Mouse (Mus musculus) neural tube, embryonic 15.5 days (tissue): ENCODE results near the gene Nos1. TPM values are rescaled to one million over a fixed set of nuclear protein-coding genes. Genes with fewer than 3 reads are reported as not detected.

Source experiments
- ATAC-seq: fragments of 200-750 bp; cut with Nextera tagmentation; 2 replicates; pipeline ENCODE4 v1.8.0; 2017; ENCODE audit warnings: mild to moderate bottlenecking, moderate TSS enrichment, moderate library complexity; ENCODE audit not compliant: low FRiP score
- H3K27ac ChIP-seq: fragments of 300-500 bp; sonication (generic); replicated peaks from 2 replicates; pipeline ENCODE4 v1.5.1; 2015; ENCODE audit warnings: mild to moderate bottlenecking, inconsistent platforms
- H3K27me3 ChIP-seq: fragments of 300-500 bp; sonication (generic); replicated peaks from 2 replicates; pipeline ENCODE4 v1.6.1; 2015; ENCODE audit warnings: inconsistent platforms
- H3K36me3 ChIP-seq: fragments of 300-500 bp; sonication (generic); 2 replicates; pipeline ENCODE4 v1.6.1; 2015; ENCODE audit warnings: inconsistent platforms
- H3K4me1 ChIP-seq: fragments of 300-500 bp; sonication (generic); 2 replicates; pipeline ENCODE4 v1.6.1; 2015; ENCODE audit warnings: inconsistent platforms
- H3K4me2 ChIP-seq: fragments of 300-500 bp; sonication (generic); 2 replicates; pipeline ENCODE4 v1.6.1; 2015; ENCODE audit warnings: inconsistent platforms, mild to moderate bottlenecking, moderate library complexity
- H3K4me3 ChIP-seq: fragments of 300-500 bp; sonication (generic); replicated peaks from 2 replicates; pipeline ENCODE4 v1.5.1; 2015; ENCODE audit warnings: mild to moderate bottlenecking, inconsistent platforms
- H3K9ac ChIP-seq: fragments of 300-500 bp; sonication (generic); replicated peaks from 2 replicates; pipeline ENCODE4 v1.6.1; 2015; ENCODE audit warnings: mild to moderate bottlenecking, inconsistent platforms
- H3K9me3 ChIP-seq: fragments of 300-500 bp; sonication (generic); replicated peaks from 2 replicates; pipeline ENCODE4 v1.6.1; 2016; ENCODE audit warnings: inconsistent platforms
- WGBS: fragments of 180-500 bp; shearing (Covaris S2); methylation state at CpG from one replicate; pipeline ENCODE4 v1.1.7; 2015; ENCODE audit warnings: mixed read lengths; 5-methylcytosine and 5-hydroxymethylcytosine counted together
- polyA plus RNA-seq: library from polyadenylated mRNA; unstranded; fragments of >200 nt; fragmentation: Nextera tagmentation; extraction: Ambion mirVana; gene quantifications from 2 replicates; pipeline ENCODE4 v1.2.1, GENCODE M21; 2015

The Nos1 gene
- polyA plus RNA-seq, 1 experiment from 2014 or later: 2.9 TPM

GRCm38 (mm10) chr5:117937186-117937585 lies 156.4 kb downstream of the Nos1 start:
- H3K36me3 ChIP-seq: no peaks in the 10 kb centered on the region
- 92% methylated on average over 3 of the region's 3 CpGs for WGBS
- 0 out of 2 replicates have a peak, but pooled peaks cover 16% of the 10 kb centered on the region for H3K27me3 ChIP-seq
- H3K4me1 ChIP-seq: peaks cover 3% of the 10 kb centered on the region; the same call in 1 of the 2 replicates
- no peaks in the 10 kb centered on the region for H3K9me3 ChIP-seq
- no peak for ATAC-seq
- H3K4me3 ChIP-seq: no peak overlapping the region
- no peak overlapping the region for H3K9ac ChIP-seq
- no peak overlapping the region for H3K27ac ChIP-seq
- H3K4me2 ChIP-seq: no peak overlapping the region

DNA sequence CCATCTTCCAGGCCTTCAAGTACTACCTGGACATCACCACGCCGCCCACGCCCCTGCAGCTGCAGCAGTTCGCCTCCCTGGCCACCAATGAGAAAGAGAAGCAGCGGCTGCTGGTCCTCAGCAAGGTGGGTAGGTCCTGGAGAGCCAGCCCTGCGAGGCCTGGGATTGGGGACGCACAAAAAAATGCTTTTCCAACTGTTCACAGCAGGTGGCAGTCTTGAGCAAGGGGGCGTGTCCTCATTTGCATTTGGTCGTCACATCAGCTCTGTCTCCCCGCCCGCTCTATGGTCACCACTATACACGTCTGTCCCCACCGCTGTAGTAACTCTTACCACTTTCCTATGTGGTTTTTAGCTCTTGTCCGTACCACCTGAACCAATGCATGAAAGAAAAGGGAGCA lies 157.3 kb downstream of the Nos1 start:
- peak overlapping the region; percentile 47 for H3K4me2 ChIP-seq
- H3K9me3 ChIP-seq: no peaks in the 10 kb centered on the region
- H3K4me3 ChIP-seq: peak overlapping the region; percentile 23; the same call in 1 of the 2 replicates
- H3K4me1 ChIP-seq: peaks cover 3% of the 10 kb centered on the region; the same call in 1 of the 2 replicates
- ATAC-seq: no peak
- H3K27ac ChIP-seq: no peak overlapping the region
- H3K27me3 ChIP-seq: 0 out of 2 replicates have a peak, but pooled peaks cover 16% of the 10 kb centered on the region
- H3K9ac ChIP-seq: no peak overlapping the region
- 17% methylated on average over 14 of the region's 14 CpGs for WGBS
- H3K36me3 ChIP-seq: no peaks in the 10 kb centered on the region

DNA sequence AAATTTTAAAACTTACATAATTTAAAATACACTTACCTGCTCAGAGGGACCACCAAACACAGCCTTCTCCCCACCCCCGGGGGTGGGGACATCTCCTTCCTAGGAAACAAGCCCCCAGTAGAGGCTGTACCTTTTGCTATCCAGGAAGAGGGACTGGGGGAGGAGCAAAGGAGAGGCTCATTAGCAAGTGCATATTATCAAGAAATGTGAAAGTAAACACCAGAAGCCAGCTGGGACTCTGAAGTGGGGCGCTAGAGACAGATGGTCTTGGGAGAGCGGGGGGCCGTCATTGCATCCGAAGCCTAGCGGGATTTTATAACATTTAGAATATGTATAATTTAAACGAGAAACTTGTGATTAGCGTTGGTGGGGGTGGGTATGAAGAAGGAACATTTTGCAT lies 158.6 kb downstream of the Nos1 start:
- Histone ChIP-seq H3K9me3 (no peaks in the 10 kb centered on the region), H3K9ac (no peak overlapping the region), H3K36me3 (no peaks in the 10 kb centered on the region), H3K4me1 (peaks cover 3% of the 10 kb centered on the region; the same call in 1 of the 2 replicates), H3K4me3 (no peak overlapping the region), H3K4me2 (no peak overlapping the region), H3K27ac (no peak overlapping the region), H3K27me3 (0 out of 2 replicates have a peak, but pooled peaks cover 16% of the 10 kb centered on the region)
- WGBS: 79% methylated on average over 8 of the region's 8 CpGs
- no peak for ATAC-seq

- ATAC-seq: no peak
- no peak overlapping the region for H3K4me2 ChIP-seq
- 0 out of 2 replicates have a peak, but pooled peaks cover 7% of the 10 kb centered on the region for H3K27me3 ChIP-seq
- no peaks in the 10 kb centered on the region for H3K36me3 ChIP-seq
- H3K9me3 ChIP-seq: no peaks in the 10 kb centered on the region
- WGBS: 78% methylated on average over 3 of the region's 3 CpGs
- H3K4me1 ChIP-seq: peaks cover 3% of the 10 kb centered on the region; the same call in 1 of the 2 replicates
- H3K9ac ChIP-seq: no peak overlapping the region
- H3K27ac ChIP-seq: no peak overlapping the region
- no peak overlapping the region for H3K4me3 ChIP-seq
These were observed 160.7 kb downstream of the Nos1 start for GRCm38 (mm10) chr5:117941552-117941951.

- Histone ChIP-seq H3K27me3 (peaks cover 8% of the 10 kb centered on the region; the same call in 1 of the 2 replicates), H3K4me2 (no peak overlapping the region), H3K9me3 (no peaks in the 10 kb centered on the region), H3K4me1 (no peaks in the 10 kb centered on the region), H3K9ac (no peak overlapping the region), H3K4me3 (no peak overlapping the region), H3K27ac (no peak overlapping the region), H3K36me3 (no peaks in the 10 kb centered on the region)
- 27% methylated on average over 4 of the region's 4 CpGs for WGBS
- ATAC-seq: no peak
These were observed 165.8 kb downstream of the Nos1 start for GRCm38 (mm10) chr5:117946605-117947004.

GRCm38 (mm10) chr5:117949393-117949792 lies 168.6 kb downstream of the Nos1 start:
- Histone ChIP-seq H3K4me2 (no peak overlapping the region), H3K4me1 (no peaks in the 10 kb centered on the region), H3K9ac (no peak overlapping the region), H3K27me3 (peaks cover 8% of the 10 kb centered on the region; the same call in 1 of the 2 replicates), H3K36me3 (no peaks in the 10 kb centered on the region), H3K9me3 (no peaks in the 10 kb centered on the region), H3K27ac (no peak overlapping the region), H3K4me3 (no peak overlapping the region)
- 49% methylated on average over 10 of the region's 10 CpGs for WGBS
- ATAC-seq: no peak

DNA sequence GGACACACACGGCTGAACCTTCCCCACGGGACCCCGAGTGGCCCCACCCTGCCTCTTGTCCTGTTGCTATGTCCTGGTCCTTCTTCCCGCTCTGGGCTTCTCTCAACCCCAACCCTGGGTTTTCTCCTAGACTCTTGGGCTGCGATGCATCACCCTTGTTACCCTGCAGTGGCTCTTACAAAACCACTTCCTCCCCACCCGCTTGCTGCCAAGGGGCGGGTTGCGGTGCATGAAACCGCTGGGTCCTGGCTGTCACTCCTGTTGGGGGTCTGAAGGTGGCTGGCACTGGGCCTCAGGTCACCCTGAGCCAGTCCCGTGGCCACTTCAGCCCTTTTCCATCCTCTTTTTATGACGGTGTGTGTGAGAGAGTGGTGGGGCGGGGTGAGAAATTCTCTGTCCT lies 173.1 kb downstream of the Nos1 start:
- Histone ChIP-seq H3K4me1 (no peaks in the 10 kb centered on the region), H3K9ac (no peak overlapping the region), H3K27me3 (no peaks in the 10 kb centered on the region), H3K27ac (no peak overlapping the region), H3K4me3 (no peak overlapping the region), H3K36me3 (no peaks in the 10 kb centered on the region), H3K4me2 (no peak overlapping the region), H3K9me3 (no peaks in the 10 kb centered on the region)
- no peak for ATAC-seq
- WGBS: 82% methylated on average over 12 of the region's 12 CpGs

DNA sequence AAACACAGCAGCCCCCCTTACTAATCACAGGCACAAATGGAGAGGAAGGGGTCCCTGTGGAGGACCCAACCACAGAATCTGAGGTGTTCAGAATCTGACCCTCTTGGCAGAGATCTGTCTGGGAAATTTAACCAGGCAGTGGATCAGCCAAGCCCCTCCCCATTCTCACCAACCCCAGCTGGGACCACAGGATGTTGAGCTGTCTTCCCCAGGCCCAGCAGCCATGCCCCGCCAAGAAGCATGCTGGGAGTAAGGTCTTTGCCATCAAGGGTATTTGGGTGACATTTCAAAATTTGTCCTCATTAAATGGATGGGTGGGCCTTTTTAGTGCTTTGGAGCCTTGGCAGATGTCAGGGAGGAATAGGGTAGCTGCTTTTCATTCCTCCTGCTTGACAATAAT lies 173.6 kb downstream of the Nos1 start:
- 59% methylated on average over 1 of the region's 1 CpGs for WGBS
- no peaks in the 10 kb centered on the region for H3K27me3 ChIP-seq

DNA sequence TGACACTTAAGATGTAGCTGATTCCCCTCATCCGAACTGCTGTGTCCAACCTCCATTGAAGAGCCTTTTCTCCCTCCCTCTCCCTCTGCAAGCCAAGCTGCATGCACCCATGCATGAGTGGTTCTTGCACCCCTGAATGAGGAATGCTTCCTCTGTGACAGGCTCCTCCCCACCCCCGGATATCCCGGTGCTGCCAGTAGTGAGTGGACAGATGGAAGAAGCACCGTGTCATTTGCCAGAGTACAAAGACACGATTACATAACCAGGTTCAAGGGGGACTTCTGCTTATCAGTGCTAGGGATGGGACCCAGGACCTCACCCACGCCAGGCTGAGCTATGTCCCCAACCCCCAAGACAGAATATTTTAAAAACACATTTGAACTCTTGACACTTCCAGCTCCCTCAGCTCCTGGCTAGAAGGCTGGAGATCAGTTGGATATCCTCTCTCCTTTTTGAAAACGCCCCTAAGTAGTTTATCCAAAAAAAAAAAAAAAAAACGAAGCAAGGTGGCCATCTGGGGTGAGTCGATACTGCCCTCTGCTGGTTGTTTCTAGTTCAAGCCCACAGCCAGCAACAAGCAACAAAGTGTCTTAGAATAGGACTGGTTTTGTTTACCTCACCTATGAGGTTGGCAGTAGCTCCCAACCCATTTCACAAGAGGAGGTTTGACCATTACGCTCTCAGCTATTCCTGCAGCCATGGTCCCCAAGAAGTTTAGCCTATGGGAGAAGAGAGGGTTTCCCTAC lies 175.0 kb downstream of the Nos1 start:
- H3K9ac ChIP-seq: no peak overlapping the region
- H3K36me3 ChIP-seq: no peaks in the 10 kb centered on the region
- ATAC-seq: no peak
- WGBS: 45% methylated on average over 10 of the region's 10 CpGs
- H3K4me2 ChIP-seq: no peak overlapping the region
- no peak overlapping the region for H3K4me3 ChIP-seq
- H3K27me3 ChIP-seq: no peaks in the 10 kb centered on the region
- H3K27ac ChIP-seq: no peak overlapping the region
- H3K4me1 ChIP-seq: no peaks in the 10 kb centered on the region
- no peaks in the 10 kb centered on the region for H3K9me3 ChIP-seq

More for the DNA sequence above, 173.6 kb downstream of the Nos1 start:
- no peaks in the 10 kb centered on the region for H3K9me3 ChIP-seq
- H3K9ac ChIP-seq: no peak overlapping the region
- ATAC-seq: no peak
- no peaks in the 10 kb centered on the region for H3K36me3 ChIP-seq
- H3K4me1 ChIP-seq: no peaks in the 10 kb centered on the region
- no peak overlapping the region for H3K4me3 ChIP-seq
- no peak overlapping the region for H3K27ac ChIP-seq
- no peak overlapping the region for H3K4me2 ChIP-seq

DNA sequence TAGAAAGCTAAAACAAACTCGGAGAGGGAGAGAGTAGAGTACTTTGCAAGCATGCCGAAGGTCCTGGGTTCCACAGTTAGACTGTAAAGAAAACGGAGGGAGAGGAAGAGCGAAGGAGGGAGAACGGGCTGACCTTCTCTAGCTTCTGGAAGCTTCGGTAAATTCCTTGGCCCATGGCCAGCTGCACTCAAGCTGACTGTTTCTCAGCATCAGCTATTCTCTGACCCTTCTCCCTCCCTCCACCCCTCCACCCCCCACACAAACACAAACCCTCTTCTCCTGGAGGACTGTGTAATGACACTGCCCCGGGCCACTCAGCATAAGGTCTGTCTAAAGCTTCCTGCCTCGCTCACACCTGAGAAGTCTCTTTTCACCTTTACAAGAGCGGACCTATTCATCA lies 183.9 kb downstream of the Nos1 start:
- Histone ChIP-seq H3K36me3 (no peaks in the 10 kb centered on the region), H3K9ac (no peak overlapping the region), H3K4me3 (no peak overlapping the region), H3K9me3 (no peaks in the 10 kb centered on the region), H3K4me2 (no peak overlapping the region), H3K27ac (no peak overlapping the region), H3K4me1 (peaks cover 3% of the 10 kb centered on the region; the same call in 1 of the 2 replicates), H3K27me3 (no peaks in the 10 kb centered on the region)
- no peak for ATAC-seq
- 55% methylated on average over 9 of the region's 9 CpGs for WGBS

- ATAC-seq: no peak
These were observed 186.1 kb downstream of the Nos1 start for GRCm38 (mm10) chr5:117966956-117967355.

GRCm38 (mm10) chr5:117967659-117968069 lies 186.8 kb downstream of the Nos1 start:
- peaks cover 3% of the 10 kb centered on the region; the same call in 1 of the 2 replicates for H3K4me1 ChIP-seq
- H3K9me3 ChIP-seq: no peaks in the 10 kb centered on the region
- 62% methylated on average over 4 of the region's 4 CpGs for WGBS
- no peak for ATAC-seq
- H3K27me3 ChIP-seq: no peaks in the 10 kb centered on the region
- H3K4me2 ChIP-seq: no peak overlapping the region
- no peak overlapping the region for H3K9ac ChIP-seq
- H3K27ac ChIP-seq: no peak overlapping the region
- H3K4me3 ChIP-seq: no peak overlapping the region
- H3K36me3 ChIP-seq: no peaks in the 10 kb centered on the region

More at GRCm38 (mm10) chr5:117966956-117967355, 186.1 kb downstream of the Nos1 start:
- H3K4me1 ChIP-seq: peaks cover 3% of the 10 kb centered on the region; the same call in 1 of the 2 replicates
- H3K4me2 ChIP-seq: no peak overlapping the region
- no peaks in the 10 kb centered on the region for H3K9me3 ChIP-seq
- H3K4me3 ChIP-seq: no peak overlapping the region
- H3K27ac ChIP-seq: no peak overlapping the region
- H3K36me3 ChIP-seq: no peaks in the 10 kb centered on the region
- H3K27me3 ChIP-seq: no peaks in the 10 kb centered on the region
- WGBS: 72% methylated on average over 9 of the region's 9 CpGs
- H3K9ac ChIP-seq: no peak overlapping the region
